Mouse (Mus musculus) hindbrain, embryonic 13.5 days (tissue): ENCODE measurements around the gene Oxgr1. TPM values are rescaled to one million over a fixed set of nuclear protein-coding genes. Genes with fewer than 3 reads are reported as not detected.

ENCODE experiments used
- ATAC-seq: fragments of 200-750 bp; cut with Nextera tagmentation; 2 replicates; pipeline ENCODE4 v1.8.0; 2017; ENCODE audit warnings: moderate TSS enrichment; ENCODE audit not compliant: low FRiP score
- H3K27ac ChIP-seq: fragments of 300-500 bp; sonication (generic); 2 replicates; pipeline ENCODE4 v1.5.1; 2015; ENCODE audit warnings: inconsistent platforms, mild to moderate bottlenecking, moderate library complexity
- H3K27me3 ChIP-seq: fragments of 300-500 bp; sonication (generic); 2 replicates; pipeline ENCODE4 v1.6.1; 2015; ENCODE audit warnings: mild to moderate bottlenecking, inconsistent platforms
- H3K36me3 ChIP-seq: fragments of 300-500 bp; sonication (generic); 2 replicates; pipeline ENCODE4 v1.6.1; 2015; ENCODE audit warnings: mild to moderate bottlenecking, inconsistent platforms
- H3K4me1 ChIP-seq: fragments of 300-500 bp; sonication (generic); replicated peaks from 2 replicates; pipeline ENCODE4 v1.6.1; 2015; ENCODE audit warnings: inconsistent platforms
- H3K4me2 ChIP-seq: fragments of 300-500 bp; sonication (generic); 2 replicates; pipeline ENCODE4 v1.6.1; 2015; ENCODE audit warnings: inconsistent platforms, mild to moderate bottlenecking, moderate library complexity
- H3K4me3 ChIP-seq: fragments of 300-500 bp; sonication (generic); 2 replicates; pipeline ENCODE4 v1.5.1; 2015; ENCODE audit warnings: mild to moderate bottlenecking, inconsistent platforms
- H3K9ac ChIP-seq: fragments of 300-500 bp; sonication (generic); 2 replicates; pipeline ENCODE4 v1.6.1; 2015; ENCODE audit warnings: mild to moderate bottlenecking, inconsistent platforms
- H3K9me3 ChIP-seq: fragments of 300-500 bp; sonication (generic); 2 replicates; pipeline ENCODE4 v1.6.1; 2016; ENCODE audit warnings: inconsistent platforms
- WGBS: fragments of 180-500 bp; shearing (Covaris S2); methylation state at CpG from one replicate; pipeline ENCODE4 v1.1.7; 2015; 5-methylcytosine and 5-hydroxymethylcytosine counted together
- polyA plus RNA-seq: library from polyadenylated mRNA; unstranded; fragments of >200 nt; fragmentation: Nextera tagmentation; extraction: Ambion mirVana; gene quantifications from 2 replicates; pipeline ENCODE4 v1.2.1, GENCODE M21; 2015

The Oxgr1 gene
- not detected in 2 replicates for polyA plus RNA-seq

GRCm38 (mm10) chr14:120042187-120042820 lies at the start of gene Oxgr1:
TSS of gene Oxgr1 (minus strand) at chr14:120042435.
- WGBS, result 93% methylated on average over 17 of the region's 17 CpGs

GRCm38 (mm10) chr14:120090401-120090800 lies 48.2 kb upstream of the Oxgr1 start:
- WGBS, result 72% methylated on average over 1 of the region's 1 CpGs
- H3K9ac ChIP-seq, result no peak overlapping the region
- peaks cover 3% of the 10 kb centered on the region for H3K4me1 ChIP-seq
- H3K4me2 ChIP-seq, result no peak overlapping the region
- no peaks in the 10 kb centered on the region for H3K9me3 ChIP-seq
- no peak for ATAC-seq
- H3K4me3 ChIP-seq, result no peak overlapping the region
- H3K27me3 ChIP-seq, result no peaks in the 10 kb centered on the region
- H3K27ac ChIP-seq, result no peak overlapping the region
- H3K36me3 ChIP-seq, result no peaks in the 10 kb centered on the region

More at GRCm38 (mm10) chr14:120042187-120042820, at the start of gene Oxgr1:
- Histone ChIP-seq H3K36me3 (no peaks in the 10 kb centered on the region), H3K9me3 (no peaks in the 10 kb centered on the region), H3K27ac (no peak within 1 kb of the TSS), H3K27me3 (no peaks in the 10 kb centered on the region), H3K9ac (no peak within 1 kb of the TSS), H3K4me3 (no peak within 1 kb of the TSS), H3K4me1 (no peaks in the 10 kb centered on the region), H3K4me2 (no peak within 1 kb of the TSS)
- no peak for ATAC-seq

GRCm38 (mm10) chr14:120089649-120090360 lies 47.6 kb upstream of the Oxgr1 start:
- Histone ChIP-seq H3K9me3 (no peaks in the 10 kb centered on the region), H3K9ac (no peak overlapping the region), H3K4me3 (no peak overlapping the region), H3K27ac (no peak overlapping the region), H3K4me2 (no peak overlapping the region), H3K36me3 (no peaks in the 10 kb centered on the region), H3K27me3 (no peaks in the 10 kb centered on the region), H3K4me1 (peaks cover 3% of the 10 kb centered on the region)
- ATAC-seq, result no peak
- WGBS, result 78% methylated on average over 14 of the region's 14 CpGs

GRCm38 (mm10) chr14:120089006-120089648 lies 46.9 kb upstream of the Oxgr1 start:
- no peaks in the 10 kb centered on the region for H3K27me3 ChIP-seq
- ATAC-seq, result no peak
- H3K4me1 ChIP-seq, result peaks cover 3% of the 10 kb centered on the region
- H3K27ac ChIP-seq, result peak overlapping the region; percentile 41; the same call in 1 of the 2 replicates
- no peak overlapping the region for H3K9ac ChIP-seq
- no peak overlapping the region for H3K4me3 ChIP-seq
- H3K9me3 ChIP-seq, result no peaks in the 10 kb centered on the region
- no peak overlapping the region for H3K4me2 ChIP-seq
- H3K36me3 ChIP-seq, result no peaks in the 10 kb centered on the region
- 73% methylated on average over 7 of the region's 7 CpGs for WGBS

- Histone ChIP-seq H3K4me1 (peaks cover 1% of the 10 kb centered on the region), H3K4me2 (no peak overlapping the region), H3K27ac (no peak overlapping the region), H3K4me3 (no peak overlapping the region), H3K27me3 (no peaks in the 10 kb centered on the region), H3K9me3 (no peaks in the 10 kb centered on the region), H3K36me3 (no peaks in the 10 kb centered on the region), H3K9ac (no peak overlapping the region)
- ATAC-seq, result peak; percentile 39; the same call in 1 of the 2 replicates
- 77% methylated on average over 9 of the region's 9 CpGs for WGBS
Observed at GRCm38 (mm10) chr14:120084084-120084667, 41.9 kb upstream of the Oxgr1 start.

- no peak overlapping the region for H3K27ac ChIP-seq
- H3K27me3 ChIP-seq, result no peaks in the 10 kb centered on the region
- no peaks in the 10 kb centered on the region for H3K9me3 ChIP-seq
- H3K4me1 ChIP-seq, result no peaks in the 10 kb centered on the region
- no peak overlapping the region for H3K9ac ChIP-seq
- no peak overlapping the region for H3K4me2 ChIP-seq
- 63% methylated on average over 2 of the region's 2 CpGs for WGBS
- no peak for ATAC-seq
- no peak overlapping the region for H3K4me3 ChIP-seq
- H3K36me3 ChIP-seq, result no peaks in the 10 kb centered on the region
Observed at GRCm38 (mm10) chr14:120076192-120076591, 34.0 kb upstream of the Oxgr1 start.

GRCm38 (mm10) chr14:120075746-120076145 lies 33.5 kb upstream of the Oxgr1 start:
- Histone ChIP-seq H3K9me3 (no peaks in the 10 kb centered on the region), H3K27me3 (no peaks in the 10 kb centered on the region), H3K36me3 (no peaks in the 10 kb centered on the region), H3K27ac (no peak overlapping the region), H3K4me2 (no peak overlapping the region), H3K9ac (no peak overlapping the region), H3K4me1 (no peaks in the 10 kb centered on the region), H3K4me3 (no peak overlapping the region)
- WGBS, result 90% methylated on average over 5 of the region's 5 CpGs
- no peak for ATAC-seq

- Histone ChIP-seq H3K4me1 (no peaks in the 10 kb centered on the region), H3K36me3 (no peaks in the 10 kb centered on the region), H3K4me2 (no peak overlapping the region), H3K27me3 (no peaks in the 10 kb centered on the region), H3K27ac (no peak overlapping the region), H3K4me3 (no peak overlapping the region), H3K9me3 (no peaks in the 10 kb centered on the region), H3K9ac (no peak overlapping the region)
- no peak for ATAC-seq
Observed at GRCm38 (mm10) chr14:120074231-120074630, 32.0 kb upstream of the Oxgr1 start.

- H3K9me3 ChIP-seq, result no peaks in the 10 kb centered on the region
- no peak overlapping the region for H3K4me2 ChIP-seq
- no peak for ATAC-seq
- H3K27me3 ChIP-seq, result no peaks in the 10 kb centered on the region
- H3K27ac ChIP-seq, result no peak overlapping the region
- no peak overlapping the region for H3K9ac ChIP-seq
- WGBS, result 67% methylated on average over 9 of the region's 9 CpGs
- no peak overlapping the region for H3K4me3 ChIP-seq
- no peaks in the 10 kb centered on the region for H3K36me3 ChIP-seq
- H3K4me1 ChIP-seq, result no peaks in the 10 kb centered on the region
Observed at GRCm38 (mm10) chr14:120061096-120061495, 18.9 kb upstream of the Oxgr1 start.

- no peak for ATAC-seq
- no peak overlapping the region for H3K4me3 ChIP-seq
- no peak overlapping the region for H3K27ac ChIP-seq
- WGBS, result 0% methylated on average over 1 of the region's 1 CpGs
- no peaks in the 10 kb centered on the region for H3K27me3 ChIP-seq
- no peak overlapping the region for H3K4me2 ChIP-seq
- H3K4me1 ChIP-seq, result peaks cover 5% of the 10 kb centered on the region
- no peaks in the 10 kb centered on the region for H3K36me3 ChIP-seq
- H3K9me3 ChIP-seq, result no peaks in the 10 kb centered on the region
- H3K9ac ChIP-seq, result no peak overlapping the region
Observed at GRCm38 (mm10) chr14:120033454-120033853, 8.8 kb downstream of the Oxgr1 start.

GRCm38 (mm10) chr14:120019948-120020347 lies 22.3 kb downstream of the Oxgr1 start:
- no peak overlapping the region for H3K4me3 ChIP-seq
- no peaks in the 10 kb centered on the region for H3K4me1 ChIP-seq
- no peaks in the 10 kb centered on the region for H3K36me3 ChIP-seq
- no peak overlapping the region for H3K27ac ChIP-seq
- WGBS, result 85% methylated on average over 2 of the region's 2 CpGs
- H3K9ac ChIP-seq, result no peak overlapping the region
- no peaks in the 10 kb centered on the region for H3K9me3 ChIP-seq
- no peak overlapping the region for H3K4me2 ChIP-seq
- no peak for ATAC-seq
- no peaks in the 10 kb centered on the region for H3K27me3 ChIP-seq
